Mouse (Mus musculus): ENCODE results near the gene Atp6v0c. TPM values are rescaled to one million over a fixed set of nuclear protein-coding genes. Genes with fewer than 3 reads are reported as not detected.
A peak's percentile ranks its signal among the peaks of the same experiment; 100 is the strongest.

Atp6v0c gene
- polyA plus RNA-seq, 1 experiment from 2014 or later = 367 TPM

DNA sequence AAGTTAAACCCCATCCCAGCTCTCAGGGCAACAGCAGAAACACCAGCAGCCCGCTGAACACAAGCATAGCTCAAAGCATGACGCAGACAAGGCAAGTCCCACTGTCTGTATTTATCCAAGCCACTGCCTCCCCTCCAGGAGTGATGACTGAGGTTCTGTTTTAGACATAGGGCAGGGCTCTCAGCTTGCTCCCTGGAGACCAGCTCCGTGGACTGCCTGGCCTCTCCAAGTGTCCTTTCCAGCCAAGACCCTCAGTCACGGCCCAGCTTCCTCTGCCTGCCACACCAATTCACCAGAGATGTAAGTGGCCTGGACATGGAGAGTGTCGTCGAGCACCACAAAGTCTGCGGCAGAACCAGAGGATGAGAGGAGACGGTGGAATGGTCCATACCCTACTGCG lies 13.8 kb downstream of the Atp6v0c start:
- DNase-seq (no peak), ATAC-seq (ENCODE audit: low read depth) (no peak)
- no peak overlapping the region for H3K4me3 ChIP-seq (replicated peaks)
- H3K9ac ChIP-seq = no peak overlapping the region
- H3K27me3 ChIP-seq = no peaks in the 10 kb centered on the region
- peaks cover 7% of the 10 kb centered on the region; the same call in 1 of the 2 replicates for H3K36me3 ChIP-seq
- no peaks in the 10 kb centered on the region for H3K9me3 ChIP-seq (replicated peaks)
- WGBS (ENCODE audit: insufficient replicate concordance) = 88% methylated on average over 9 of the region's 9 CpGs
- H3K4me2 ChIP-seq = no peak overlapping the region
- no peak overlapping the region for H3K27ac ChIP-seq
- peaks cover 44% of the 10 kb centered on the region for H3K4me1 ChIP-seq (replicated peaks)

DNA sequence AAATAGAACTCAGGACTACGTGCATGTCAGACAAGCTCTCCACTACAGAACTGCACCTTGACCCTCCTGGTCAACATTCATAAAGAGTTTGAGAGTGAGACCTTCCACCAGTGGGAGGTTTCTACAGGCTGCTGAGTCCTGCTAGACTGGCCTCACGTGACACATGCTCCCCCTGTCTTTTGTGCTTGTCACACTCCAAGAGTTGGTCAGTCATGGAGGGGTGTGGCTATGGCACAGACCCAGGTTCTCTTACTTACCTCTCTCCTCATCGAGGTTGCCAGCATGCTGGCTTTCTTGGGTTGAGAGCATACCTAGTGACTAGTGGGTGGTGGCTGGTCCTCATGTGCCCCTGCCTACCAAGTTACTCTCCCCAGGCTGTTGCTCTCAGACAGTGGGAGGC lies 15.0 kb downstream of the Atp6v0c start:
- Histone ChIP-seq H3K9ac (no peak overlapping the region), H3K4me3 (replicated peaks) (no peak overlapping the region), H3K36me3 (peaks cover 7% of the 10 kb centered on the region; the same call in 1 of the 2 replicates), H3K4me2 (no peak overlapping the region), H3K27me3 (no peaks in the 10 kb centered on the region), H3K9me3 (replicated peaks) (no peaks in the 10 kb centered on the region), H3K27ac (no peak overlapping the region; the same call in 1 of the 2 replicates), H3K4me1 (replicated peaks) (peaks cover 44% of the 10 kb centered on the region)
- DNase-seq (no peak), ATAC-seq (ENCODE audit: low read depth) (no peak)
- 66% methylated on average over 3 of the region's 3 CpGs for WGBS (ENCODE audit: insufficient replicate concordance)

DNA sequence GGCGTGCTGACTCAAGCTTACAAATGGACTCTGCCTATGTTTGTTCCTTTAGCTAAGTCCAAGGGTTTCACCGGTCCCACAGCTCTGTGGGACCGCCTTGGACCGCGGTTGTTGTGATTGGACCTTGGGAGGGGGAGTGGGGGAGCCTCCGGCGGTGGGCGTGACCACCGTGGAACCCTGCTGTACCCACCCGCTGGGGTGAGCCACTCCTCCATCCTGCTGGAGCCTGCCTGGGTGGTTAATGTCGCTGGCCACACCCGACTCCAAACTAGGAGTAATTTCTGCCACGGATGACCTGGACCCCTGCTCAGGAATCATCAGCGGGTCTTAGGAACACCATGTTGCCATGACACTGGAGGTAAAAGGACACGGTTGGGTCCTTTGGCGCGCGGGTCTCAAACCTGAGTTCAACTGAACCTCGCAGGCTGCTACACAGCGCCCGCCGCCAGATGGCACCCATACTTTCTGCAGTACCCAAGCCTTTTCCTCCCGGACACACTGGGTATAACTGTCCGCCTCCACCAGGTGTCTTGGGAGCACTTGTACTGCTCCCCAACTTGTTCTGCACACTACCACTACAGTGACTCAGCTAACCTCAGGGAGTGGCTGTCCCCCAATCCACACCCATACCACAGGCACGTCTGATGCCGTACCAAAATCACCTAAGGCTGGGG lies 17.5 kb downstream of the Atp6v0c start:
- Histone ChIP-seq H3K36me3 (0 out of 2 replicates have a peak, but pooled peaks cover 3% of the 10 kb centered on the region), H3K4me3 (replicated peaks) (peak overlapping the region; percentile 55), H3K9ac (peak overlapping the region; percentile 71), H3K27ac (peak overlapping the region; percentile 84), H3K9me3 (replicated peaks) (no peaks in the 10 kb centered on the region), H3K4me2 (peak overlapping the region; percentile 78), H3K27me3 (no peaks in the 10 kb centered on the region), H3K4me1 (replicated peaks) (peaks cover 44% of the 10 kb centered on the region)
- ATAC-seq (ENCODE audit: low read depth) = peak; percentile 99
- WGBS (ENCODE audit: insufficient replicate concordance) = under 1% methylated on average over 26 of the region's 26 CpGs
- DNase-seq = peak; percentile 89

- H3K4me1 ChIP-seq (replicated peaks) = peaks cover 44% of the 10 kb centered on the region
- 18% methylated on average over 7 of the region's 7 CpGs for whole genome bisulfite sequencing (ENCODE audit: insufficient replicate concordance)
- peak overlapping the region; percentile 55 for H3K4me3 ChIP-seq (replicated peaks)
- peak overlapping the region; percentile 84; the same call in 1 of the 2 replicates for H3K27ac ChIP-seq
- H3K9ac ChIP-seq = peak overlapping the region; percentile 71
- no peaks in the 10 kb centered on the region for H3K27me3 ChIP-seq
- 0 out of 2 replicates have a peak, but pooled peaks cover 3% of the 10 kb centered on the region for H3K36me3 ChIP-seq
- H3K4me2 ChIP-seq = peak overlapping the region; percentile 78
- no peaks in the 10 kb centered on the region for H3K9me3 ChIP-seq (replicated peaks)
- ATAC-seq (ENCODE audit: low read depth) = no peak
- DNase-seq = no peak
Observed at GRCm38 (mm10) chr17:24151382-24151781, 18.1 kb downstream of the Atp6v0c start.

DNA sequence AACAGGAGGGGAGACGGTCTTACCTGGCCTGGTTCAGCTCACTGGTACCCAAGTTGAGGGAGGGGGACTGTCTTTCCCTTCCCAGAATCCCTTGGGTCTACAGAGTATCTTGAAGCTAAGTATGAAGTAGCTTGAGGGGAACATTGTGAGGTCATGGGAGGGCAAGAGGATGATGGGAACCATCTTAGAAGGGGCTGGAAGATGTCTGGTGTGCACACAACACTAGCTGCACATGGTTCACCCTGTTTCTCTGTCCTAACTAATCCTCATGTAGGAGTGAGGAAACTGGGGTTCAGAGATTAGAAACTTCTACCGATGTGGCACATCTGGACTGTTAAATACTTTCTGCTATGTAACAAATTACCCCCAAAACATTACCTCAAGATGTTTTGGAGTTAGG lies 18.7 kb downstream of the Atp6v0c start, which contains the start of gene Pdpk1:
Gene Pdpk1, minus strand, starts transcription at position 101 of the 400 bp plus-strand sequence.
- Histone ChIP-seq H3K27me3 (no peaks in the 10 kb centered on the region), H3K4me1 (replicated peaks) (peaks cover 44% of the 10 kb centered on the region), H3K9me3 (replicated peaks) (no peaks in the 10 kb centered on the region), H3K4me3 (replicated peaks) (peak within 1 kb of the TSS; percentile 55), H3K9ac (peak within 1 kb of the TSS; percentile 71), H3K4me2 (peak within 1 kb of the TSS; percentile 78), H3K36me3 (0 out of 2 replicates have a peak, but pooled peaks cover 3% of the 10 kb centered on the region), H3K27ac (peak within 1 kb of the TSS; percentile 84)
- no peak for DNase-seq
- WGBS (ENCODE audit: insufficient replicate concordance) = 84% methylated on average over 2 of the region's 2 CpGs
- ATAC-seq (ENCODE audit: low read depth) = no peak

GRCm38 (mm10) chr17:24149421-24149820 lies 20.1 kb downstream of the Atp6v0c start:
- Histone ChIP-seq H3K4me2 (no peak overlapping the region), H3K27ac (no peak overlapping the region), H3K9ac (no peak overlapping the region), H3K4me1 (replicated peaks) (peaks cover 35% of the 10 kb centered on the region), H3K4me3 (replicated peaks) (no peak overlapping the region), H3K9me3 (replicated peaks) (no peaks in the 10 kb centered on the region), H3K36me3 (no peaks in the 10 kb centered on the region), H3K27me3 (no peaks in the 10 kb centered on the region)
- no peak for ATAC-seq (ENCODE audit: low read depth)
- WGBS (ENCODE audit: insufficient replicate concordance) = 80% methylated on average over 7 of the region's 7 CpGs
- DNase-seq = no peak

DNA sequence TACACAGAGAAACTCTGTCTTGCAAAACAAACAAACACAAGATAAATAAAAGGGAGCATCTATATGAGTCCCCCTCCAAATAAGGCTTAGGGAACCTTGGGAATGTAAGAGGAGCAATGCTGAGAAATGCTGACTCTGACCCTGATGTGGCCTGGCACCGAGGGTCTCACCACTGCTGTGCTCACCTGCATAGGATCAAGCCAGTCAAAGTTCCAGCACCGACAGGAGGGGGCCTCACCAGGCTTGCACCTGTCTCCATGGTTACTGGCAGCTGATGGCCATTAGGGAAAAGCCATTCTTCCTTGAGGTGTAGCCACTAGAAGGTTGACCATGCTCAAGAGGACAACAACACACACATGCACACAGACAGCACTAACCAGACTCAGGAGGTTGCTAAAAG lies 26.6 kb downstream of the Atp6v0c start:
- Histone ChIP-seq H3K36me3 (no peaks in the 10 kb centered on the region), H3K9me3 (replicated peaks) (no peaks in the 10 kb centered on the region), H3K9ac (0 out of 2 replicates have a peak overlapping the region, but pooled peaks have one; percentile 77), H3K4me1 (replicated peaks) (peaks cover 40% of the 10 kb centered on the region), H3K4me2 (0 out of 2 replicates have a peak overlapping the region, but pooled peaks have one; percentile 80), H3K27ac (no peak overlapping the region), H3K27me3 (no peaks in the 10 kb centered on the region), H3K4me3 (replicated peaks) (0 out of 2 replicates have a peak overlapping the region, but pooled peaks have one; percentile 99)
- WGBS (ENCODE audit: insufficient replicate concordance) = 51% methylated on average over 2 of the region's 2 CpGs
- DNase-seq = no peak
- ATAC-seq (ENCODE audit: low read depth) = no peak

GRCm38 (mm10) chr17:24141425-24141920 lies 28.0 kb downstream of the Atp6v0c start:
- no peaks in the 10 kb centered on the region for H3K36me3 ChIP-seq
- under 1% methylated on average over 57 of the region's 57 CpGs for whole genome bisulfite sequencing (ENCODE audit: insufficient replicate concordance)
- peak overlapping the region; percentile 92 for H3K27ac ChIP-seq
- H3K9ac ChIP-seq = peak overlapping the region; percentile 97
- H3K9me3 ChIP-seq (replicated peaks) = no peaks in the 10 kb centered on the region
- H3K4me1 ChIP-seq (replicated peaks) = peaks cover 49% of the 10 kb centered on the region
- no peaks in the 10 kb centered on the region for H3K27me3 ChIP-seq
- DNase-seq (peak; percentile 96), ATAC-seq (ENCODE audit: low read depth) (peak; percentile 95)
- peak overlapping the region; percentile 83 for H3K4me2 ChIP-seq
- H3K4me3 ChIP-seq (replicated peaks) = peak overlapping the region; percentile 99

DNA sequence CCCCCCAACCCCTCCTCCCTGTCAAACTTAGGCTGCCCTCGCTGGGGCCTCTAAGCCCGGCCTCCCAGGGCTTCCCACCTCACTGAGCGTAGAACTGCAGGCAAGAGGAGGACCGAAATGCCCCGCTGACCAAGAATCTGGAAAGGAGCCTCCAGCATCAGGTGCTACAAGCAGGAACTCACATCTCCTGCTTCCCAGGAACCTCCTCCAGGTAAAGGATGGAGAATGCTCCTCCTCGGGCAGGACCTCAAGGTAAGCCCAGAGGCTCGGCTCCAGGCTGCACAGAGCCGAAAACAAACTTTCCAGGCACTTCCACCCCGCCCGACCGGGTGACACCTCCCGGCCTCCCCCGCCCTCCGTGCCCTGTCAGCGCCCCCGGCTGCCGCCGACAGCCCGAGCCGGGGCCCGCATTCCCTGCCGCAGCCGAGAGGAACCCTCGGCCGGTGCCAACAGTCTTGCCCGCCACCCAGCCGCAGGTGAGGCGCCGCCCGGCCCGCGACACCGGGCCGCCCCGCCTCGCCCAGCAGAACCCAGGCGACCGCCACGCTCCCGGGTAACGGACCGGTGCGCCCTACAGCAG lies 28.6 kb downstream of the Atp6v0c start:
- Histone ChIP-seq H3K9ac (peak overlapping the region; percentile 97), H3K4me2 (peak overlapping the region; percentile 83), H3K4me1 (replicated peaks) (peaks cover 51% of the 10 kb centered on the region), H3K27me3 (no peaks in the 10 kb centered on the region), H3K4me3 (replicated peaks) (peak overlapping the region; percentile 99), H3K9me3 (replicated peaks) (no peaks in the 10 kb centered on the region), H3K36me3 (no peaks in the 10 kb centered on the region), H3K27ac (peak overlapping the region; percentile 92)
- ATAC-seq (ENCODE audit: low read depth) (peak; percentile 61), DNase-seq (peak; percentile 45)
- under 1% methylated on average over 40 of the region's 43 CpGs for WGBS (ENCODE audit: insufficient replicate concordance)

GRCm38 (mm10) chr17:24139968-24140367 lies 29.5 kb downstream of the Atp6v0c start:
- H3K9ac ChIP-seq = peak overlapping the region; percentile 97
- no peak for DNase-seq
- 83% methylated on average over 4 of the region's 4 CpGs for WGBS (ENCODE audit: insufficient replicate concordance)

GRCm38 (mm10) chr17:24139256-24139655 lies 30.2 kb downstream of the Atp6v0c start:
- H3K4me3 ChIP-seq (replicated peaks) = no peak overlapping the region
- H3K27ac ChIP-seq = no peak overlapping the region
- H3K4me2 ChIP-seq = peak overlapping the region; percentile 83
- 75% methylated on average over 3 of the region's 3 CpGs for WGBS (ENCODE audit: insufficient replicate concordance)
- no peaks in the 10 kb centered on the region for H3K27me3 ChIP-seq
- H3K9me3 ChIP-seq (replicated peaks) = no peaks in the 10 kb centered on the region
- DNase-seq = no peak
- H3K9ac ChIP-seq = peak overlapping the region; percentile 97; the same call in 1 of the 2 replicates
- ATAC-seq (ENCODE audit: low read depth) = no peak
- H3K36me3 ChIP-seq = no peaks in the 10 kb centered on the region
- peaks cover 61% of the 10 kb centered on the region for H3K4me1 ChIP-seq (replicated peaks)

More at GRCm38 (mm10) chr17:24139968-24140367, 29.5 kb downstream of the Atp6v0c start:
- Histone ChIP-seq H3K4me2 (peak overlapping the region; percentile 83), H3K4me3 (replicated peaks) (peak overlapping the region; percentile 99), H3K27ac (peak overlapping the region; percentile 92), H3K4me1 (replicated peaks) (peaks cover 54% of the 10 kb centered on the region), H3K36me3 (no peaks in the 10 kb centered on the region), H3K9me3 (replicated peaks) (no peaks in the 10 kb centered on the region), H3K27me3 (no peaks in the 10 kb centered on the region)
- no peak for ATAC-seq (ENCODE audit: low read depth)
